Mouse (Mus musculus) liver, adult 2 months (tissue): ENCODE measurements around the gene Plppr3. TPM values are rescaled to one million over a fixed set of nuclear protein-coding genes. Genes with fewer than 3 reads are reported as not detected.

Experiments
- DNase-seq: peaks from one replicate; pipeline ENCODE4 v3.0.0-alpha.2; 2011; ENCODE audit warnings: low read depth, low spot score; ENCODE audit errors: extremely low read depth
- H3K27ac ChIP-seq: fragments of 200-500 bp; replicated peaks from 2 replicates; pipeline ENCODE4 v1.5.1; 2012; ENCODE audit warnings: low read depth, mild to moderate bottlenecking, control low read depth, inconsistent platforms, low read length; ENCODE audit not compliant: insufficient read depth
- H3K27me3 ChIP-seq: fragments of 200-500 bp; 2 replicates; pipeline ENCODE4 v1.6.1; 2012; ENCODE audit warnings: mild to moderate bottlenecking, moderate library complexity, low read length, inconsistent platforms; ENCODE audit not compliant: control insufficient read depth, insufficient read depth
- H3K36me3 ChIP-seq: fragments of 200-500 bp; 2 replicates; pipeline ENCODE4 v1.6.1; 2012; ENCODE audit warnings: low read length, inconsistent platforms; ENCODE audit not compliant: control insufficient read depth, insufficient read depth
- H3K4me1 ChIP-seq: fragments of 200-500 bp; 2 replicates; pipeline ENCODE4 v1.6.1; 2011; ENCODE audit warnings: low read length; ENCODE audit not compliant: control insufficient read depth, insufficient read depth
- H3K4me3 ChIP-seq: fragments of 200-500 bp; 2 replicates; pipeline ENCODE4 v1.5.1; 2011; ENCODE audit warnings: low read depth, mild to moderate bottlenecking, control low read depth, low read length, moderate library complexity; ENCODE audit not compliant: insufficient read depth
- H3K79me2 ChIP-seq: fragments of 200-500 bp; 2 replicates; pipeline ENCODE4 v1.6.1; 2012; ENCODE audit warnings: inconsistent platforms, mild to moderate bottlenecking, low read length, moderate library complexity; ENCODE audit not compliant: control insufficient read depth, insufficient read depth
- H3K9ac ChIP-seq: fragments of 200-500 bp; 2 replicates; pipeline ENCODE4 v1.6.1; 2012; ENCODE audit warnings: low read depth, mild to moderate bottlenecking, control low read depth, inconsistent platforms, low read length
- CTCF ChIP-seq: fragments of 200-500 bp; IDR thresholded peaks from 2 replicates; pipeline ENCODE4 v1.5.1; 2011; ENCODE audit warnings: low read depth, low read length, control low read depth
- POLR2A ChIP-seq: fragments of 200-500 bp; IDR thresholded peaks from 2 replicates; pipeline ENCODE4 v1.6.1; 2011; ENCODE audit warnings: low read length, control low read depth; ENCODE audit not compliant: insufficient read depth; ENCODE audit errors: extremely low read depth
- WGBS: fragments of 180-500 bp; shearing (Covaris S2); methylation state at CpG from one replicate; pipeline ENCODE4 v1.1.7; 2018; 5-methylcytosine and 5-hydroxymethylcytosine counted together
- polyA plus RNA-seq: library from polyadenylated mRNA; depleted of rRNA; stranded (reverse); fragments of >200 nt; gene quantifications from 2 replicates; pipeline ENCODE4 v1.2.3, GENCODE M21; 2012
- total RNA-seq: library from RNA; depleted of rRNA; stranded (reverse); fragments of >200 nt; gene quantifications from 2 replicates; pipeline ENCODE4 v1.2.3, GENCODE M21; 2014

Plppr3 gene
- total and polyA plus RNA-seq, 2 experiments: under 0.01 to 0.38 TPM

GRCm38 (mm10) chr10:79877174-79877573 is 2.7 kb upstream of the Plppr3 start:
- H3K4me1 ChIP-seq: peaks cover 6% of the 10 kb centered on the region
- H3K79me2 ChIP-seq: no peaks in the 10 kb centered on the region
- no peaks in the 10 kb centered on the region for H3K36me3 ChIP-seq
- H3K27ac ChIP-seq: no peak overlapping the region
- DNase-seq: peak; percentile 52
- H3K4me3 ChIP-seq: no peak overlapping the region
- TF ChIP-seq CTCF (no peak), POLR2A (no peak)
- H3K9ac ChIP-seq: no peak overlapping the region
- peaks cover 4% of the 10 kb centered on the region; the same call in 1 of the 2 replicates for H3K27me3 ChIP-seq
- WGBS: 58% methylated on average over 1 of the region's 1 CpGs

GRCm38 (mm10) chr10:79873715-79874289 is 632 bp downstream of the Plppr3 start:
- H3K79me2 ChIP-seq: no peaks in the 10 kb centered on the region
- H3K4me1 ChIP-seq: peaks cover 4% of the 10 kb centered on the region
- no peak for TF ChIP-seq CTCF
- no peak for TF ChIP-seq POLR2A
- WGBS: 7% methylated on average over 26 of the region's 26 CpGs
- H3K27ac ChIP-seq: no peak overlapping the region
- DNase-seq: no peak
- peak overlapping the region; percentile 55; the same call in 1 of the 2 replicates for H3K4me3 ChIP-seq
- no peaks in the 10 kb centered on the region for H3K36me3 ChIP-seq
- H3K9ac ChIP-seq: peak overlapping the region; percentile 37; the same call in 1 of the 2 replicates
- H3K27me3 ChIP-seq: peaks cover 4% of the 10 kb centered on the region; the same call in 1 of the 2 replicates

- Histone ChIP-seq H3K4me1 (peaks cover 3% of the 10 kb centered on the region), H3K9ac (no peak overlapping the region), H3K36me3 (no peaks in the 10 kb centered on the region), H3K79me2 (no peaks in the 10 kb centered on the region), H3K27me3 (peaks cover 4% of the 10 kb centered on the region; the same call in 1 of the 2 replicates), H3K27ac (no peak overlapping the region), H3K4me3 (no peak overlapping the region)
- 54% methylated on average over 6 of the region's 6 CpGs for WGBS
- DNase-seq: no peak
- no peak for TF ChIP-seq POLR2A
- no peak for TF ChIP-seq CTCF
These were observed 1.1 kb downstream of the Plppr3 start for GRCm38 (mm10) chr10:79873313-79873712.

- WGBS: 59% methylated on average over 3 of the region's 3 CpGs
- no peak for DNase-seq
- Histone ChIP-seq H3K4me3 (no peak overlapping the region), H3K9ac (no peak overlapping the region), H3K27me3 (peaks cover 4% of the 10 kb centered on the region; the same call in 1 of the 2 replicates), H3K4me1 (0 out of 2 replicates have a peak, but pooled peaks cover 1% of the 10 kb centered on the region), H3K79me2 (no peaks in the 10 kb centered on the region), H3K36me3 (no peaks in the 10 kb centered on the region), H3K27ac (no peak overlapping the region)
- no peak for TF ChIP-seq POLR2A
- no peak for TF ChIP-seq CTCF
These were observed 1.6 kb downstream of the Plppr3 start for GRCm38 (mm10) chr10:79872862-79873261.

- Histone ChIP-seq H3K9ac (no peak overlapping the region), H3K4me1 (0 out of 2 replicates have a peak, but pooled peaks cover 1% of the 10 kb centered on the region), H3K27me3 (peaks cover 4% of the 10 kb centered on the region; the same call in 1 of the 2 replicates), H3K27ac (no peak overlapping the region), H3K36me3 (no peaks in the 10 kb centered on the region), H3K4me3 (no peak overlapping the region), H3K79me2 (no peaks in the 10 kb centered on the region)
- DNase-seq: no peak
- no peak for TF ChIP-seq CTCF
- TF ChIP-seq POLR2A: no peak
- 88% methylated on average over 8 of the region's 8 CpGs for WGBS
These were observed 2.6 kb downstream of the Plppr3 start for GRCm38 (mm10) chr10:79871845-79872244.

- H3K27me3 ChIP-seq: no peaks in the 10 kb centered on the region
- H3K4me3 ChIP-seq: no peak overlapping the region
- H3K36me3 ChIP-seq: peaks cover 4% of the 10 kb centered on the region; the same call in 1 of the 2 replicates
- no peak for DNase-seq
- no peaks in the 10 kb centered on the region for H3K79me2 ChIP-seq
- H3K4me1 ChIP-seq: no peaks in the 10 kb centered on the region; the same call in 1 of the 2 replicates
- TF ChIP-seq CTCF (no peak), POLR2A (no peak)
- no peak overlapping the region for H3K9ac ChIP-seq
- WGBS: 89% methylated on average over 11 of the region's 11 CpGs
- H3K27ac ChIP-seq: no peak overlapping the region
These were observed 7.8 kb downstream of the Plppr3 start for GRCm38 (mm10) chr10:79866601-79867000.
